Mouse (Mus musculus): Measurements from ENCODE around the gene 1700080O16Rik. TPM values are rescaled to one million over a fixed set of nuclear protein-coding genes. Genes with fewer than 3 reads are reported as not detected.

The 1700080O16Rik gene
- polyA plus RNA-seq, 1 experiment from 2014 or later = not detected

Other genes with a start within 250 kb of the 1700080O16Rik start
- gene Usp26, start 171.5 kb downstream of the 1700080O16Rik start, polyA plus RNA-seq (2015; fragmentation: Nextera tagmentation; extraction: Ambion mirVana) = not detected in 2 replicates
- 45.5 and 45.6 TPM in 2 replicates for gene Gpc4, start 192.5 kb upstream of the 1700080O16Rik start, polyA plus RNA-seq (2015; fragmentation: Nextera tagmentation; extraction: Ambion mirVana)